Mouse (Mus musculus) right cerebral cortex, postnatal 10 days (tissue): ENCODE measurements around the gene Slc25a18.
A peak's percentile ranks its signal among the peaks of the same experiment; 100 is the strongest.

Experiments
- DNase-seq, 2 experiments: peaks; one replicate each; pipeline ENCODE4 v3.0.0; 2021; ENCODE audit warnings: low spot score in 2 of 2

Slc25a18 gene

DNA sequence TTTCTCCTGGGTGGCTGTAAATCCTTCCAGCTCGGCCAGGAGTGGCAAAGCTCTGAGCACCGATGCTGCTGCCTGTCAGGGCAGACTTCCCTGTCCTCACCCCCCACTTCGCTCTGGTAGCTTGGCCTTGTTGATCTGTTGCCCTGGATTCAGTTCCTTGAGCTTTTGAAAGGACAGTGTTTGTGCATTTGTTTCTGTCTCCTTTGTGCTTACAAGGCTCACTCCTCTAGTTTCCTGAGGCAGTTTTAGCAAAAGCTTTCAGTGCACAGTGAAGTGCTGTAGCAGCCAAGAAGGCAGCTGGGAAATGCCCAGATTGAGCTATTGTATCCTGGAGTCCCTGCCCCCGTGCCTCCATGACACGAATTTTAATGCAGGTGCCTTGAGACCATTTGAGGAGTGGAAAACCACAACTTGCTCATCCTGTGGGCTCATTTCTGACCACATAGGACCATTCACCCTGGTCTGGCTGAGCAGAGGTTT, at the start of gene Slc25a18:
Gene Slc25a18, plus strand, starts transcription at position 430 of the 480 bp plus-strand sequence.
- DNase-seq, result peak; percentile 69 to 77

DNA sequence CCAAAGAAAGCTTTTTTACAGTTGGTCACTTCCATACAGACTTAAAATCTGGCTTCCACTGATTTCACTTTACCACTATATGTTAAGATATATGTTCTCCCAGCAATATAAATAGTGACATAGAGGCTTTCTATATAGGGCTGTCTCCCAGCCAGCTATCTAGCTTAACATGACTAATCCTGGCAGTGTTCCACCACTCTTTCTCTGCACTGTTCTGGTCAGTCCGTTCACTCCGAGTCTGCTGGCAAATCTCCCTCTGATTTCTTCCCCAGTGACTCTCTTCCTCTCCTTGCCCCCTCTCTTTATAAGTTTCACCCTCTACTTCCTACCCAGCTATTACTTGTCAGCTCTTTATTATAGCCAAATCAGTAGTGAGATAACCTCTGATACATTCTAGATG, 47.4 kb upstream of the Slc25a18 start:
- DNase-seq, result no peak

DNA sequence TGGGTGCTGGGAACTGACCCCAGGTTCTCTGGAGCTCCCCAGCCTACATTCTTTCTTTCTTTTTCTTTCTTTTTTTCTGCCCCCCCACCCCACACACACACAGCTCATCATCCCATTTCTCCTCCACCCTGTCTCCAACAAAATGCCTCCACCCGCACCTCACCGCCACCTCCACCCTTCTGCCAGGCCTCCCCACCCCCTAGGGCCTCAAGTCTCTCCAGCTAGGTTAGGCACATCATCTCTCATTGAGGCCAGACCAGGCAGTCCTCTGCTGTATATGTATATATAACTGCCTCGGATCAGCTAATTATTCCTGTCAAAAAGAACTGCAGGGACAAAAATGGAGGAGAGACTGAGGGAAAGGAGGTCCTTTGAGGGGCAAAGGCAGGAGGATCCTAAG, 37.4 kb upstream of the Slc25a18 start:
- no peak for DNase-seq

DNA sequence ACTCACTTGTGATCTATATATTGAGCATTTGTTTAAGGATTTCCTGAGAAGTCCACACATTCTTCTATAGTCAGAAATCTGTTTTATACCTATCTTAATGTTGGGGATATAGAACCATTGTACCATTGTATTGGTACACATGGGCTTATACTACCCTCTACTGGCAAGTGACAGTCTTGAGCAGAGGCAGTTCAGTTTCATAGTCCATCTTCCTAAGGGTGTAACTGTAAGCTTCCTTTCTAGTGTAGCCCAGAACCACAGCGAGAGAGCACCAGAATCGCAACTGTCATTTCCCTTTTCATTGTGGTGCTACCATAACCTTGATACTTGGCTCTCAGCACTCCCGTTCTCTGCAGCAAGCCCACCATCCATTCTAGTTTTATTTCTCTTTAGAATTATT, 36.8 kb upstream of the Slc25a18 start:
- peak; percentile 32 to 53 for DNase-seq

DNA sequence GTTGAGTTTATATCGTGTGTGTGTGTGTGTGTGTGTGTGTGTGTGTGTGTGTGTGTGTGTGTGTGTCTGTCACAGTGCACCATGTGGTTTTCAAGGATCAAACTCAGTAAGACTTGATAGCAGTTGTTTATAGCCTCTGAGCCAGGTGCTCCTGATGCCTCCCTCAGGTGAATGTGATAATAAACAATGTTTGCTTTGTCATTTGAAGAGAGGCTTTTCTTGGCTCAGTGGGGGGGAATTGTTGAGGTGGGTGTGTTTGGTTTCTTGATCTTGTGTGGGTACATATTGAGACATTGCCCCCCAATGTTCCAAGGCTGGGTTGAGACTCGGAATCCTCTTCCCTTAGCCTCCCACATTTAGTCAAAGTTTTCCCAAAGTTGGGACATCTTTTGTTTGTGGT, 30.2 kb upstream of the Slc25a18 start:
- DNase-seq, result no peak

- DNase-seq, result no peak
Observed at GRCm38 (mm10) chr6:120744266-120744665, 29.1 kb upstream of the Slc25a18 start.

GRCm38 (mm10) chr6:120746416-120746815, 27.0 kb upstream of the Slc25a18 start:
- no peak for DNase-seq

DNA sequence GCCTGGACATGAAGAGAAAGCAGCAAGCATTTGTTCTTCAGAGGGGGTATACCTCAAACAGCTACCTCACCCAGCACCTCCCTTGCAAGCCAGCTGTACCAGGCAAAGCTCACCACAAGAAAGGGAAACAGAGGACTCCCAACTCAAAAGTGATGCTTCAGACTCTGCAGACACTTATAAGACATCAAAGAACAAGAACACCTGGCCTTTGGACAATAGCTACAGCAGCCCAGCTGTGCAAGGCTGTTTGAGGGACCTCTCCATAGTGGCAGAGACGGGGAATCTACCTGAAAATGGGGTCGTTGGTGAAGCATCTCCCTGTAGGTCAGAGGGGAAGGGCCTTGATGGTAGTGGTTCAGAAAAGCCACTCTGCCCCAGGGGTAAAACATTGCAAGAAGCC, 12.2 kb upstream of the Slc25a18 start:
- DNase-seq, result no peak

- DNase-seq, result no peak
Observed at GRCm38 (mm10) chr6:120769972-120770371, 3.4 kb upstream of the Slc25a18 start.

DNA sequence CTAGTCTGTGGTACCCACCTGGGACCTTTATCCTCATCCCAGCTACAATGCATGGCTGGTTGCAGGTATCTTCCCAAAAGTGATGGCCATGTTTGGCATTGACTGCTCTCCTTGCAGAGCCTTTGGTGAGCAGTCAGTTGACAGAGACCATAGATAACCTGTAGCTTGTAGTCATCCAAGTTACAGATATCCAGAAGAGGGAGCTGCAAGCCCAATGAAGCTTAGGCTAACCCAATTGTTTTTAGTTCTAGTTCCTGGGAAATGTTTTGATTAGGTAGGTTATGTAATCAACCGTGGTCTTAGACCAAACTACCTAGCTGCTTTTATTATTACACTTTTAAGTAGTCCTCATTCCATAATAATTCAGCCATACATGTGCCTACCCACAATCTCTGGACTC, 2.0 kb upstream of the Slc25a18 start:
- DNase-seq, result no peak

DNA sequence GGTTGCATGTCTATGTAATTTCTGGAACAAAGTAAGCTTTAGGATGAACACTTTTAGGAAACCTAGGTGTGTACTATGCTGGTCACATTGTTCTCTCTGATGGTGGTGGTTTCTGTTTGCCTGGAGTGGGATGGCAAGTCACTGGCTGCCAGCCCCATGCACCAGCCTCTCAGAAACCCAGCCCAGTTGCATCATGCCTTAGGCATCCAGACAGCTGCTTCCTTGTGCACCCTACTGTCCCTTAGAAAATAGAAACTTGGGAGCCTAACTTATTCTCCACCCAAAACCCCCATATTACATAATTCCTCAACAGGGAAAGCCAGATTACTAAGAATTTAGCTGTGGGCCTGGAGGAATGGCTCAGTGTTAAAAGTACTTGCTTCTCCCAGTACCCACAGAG, 1.4 kb upstream of the Slc25a18 start:
- DNase-seq, result no peak

DNA sequence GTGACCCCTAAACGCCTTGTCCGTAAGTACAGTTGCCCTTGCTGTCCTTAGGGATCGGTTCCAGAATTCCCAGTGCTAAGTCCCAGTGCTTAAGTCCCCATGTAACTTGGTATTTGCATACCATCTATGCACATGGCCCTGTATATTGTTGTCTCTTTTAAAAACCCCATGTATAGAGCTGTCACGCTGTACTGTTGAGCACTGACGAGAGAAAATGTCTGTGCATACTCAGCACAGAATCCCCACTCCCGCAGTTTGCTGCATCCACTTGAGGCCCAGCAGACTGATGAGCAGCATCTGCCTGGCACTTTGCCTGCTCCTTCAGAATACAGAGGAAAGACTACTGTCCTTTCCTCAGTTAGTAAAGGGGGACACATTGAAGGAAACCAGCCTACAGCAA, 385 bp downstream of the Slc25a18 start:
- DNase-seq, result peak in 1 of 2 experiments; percentile 48

DNA sequence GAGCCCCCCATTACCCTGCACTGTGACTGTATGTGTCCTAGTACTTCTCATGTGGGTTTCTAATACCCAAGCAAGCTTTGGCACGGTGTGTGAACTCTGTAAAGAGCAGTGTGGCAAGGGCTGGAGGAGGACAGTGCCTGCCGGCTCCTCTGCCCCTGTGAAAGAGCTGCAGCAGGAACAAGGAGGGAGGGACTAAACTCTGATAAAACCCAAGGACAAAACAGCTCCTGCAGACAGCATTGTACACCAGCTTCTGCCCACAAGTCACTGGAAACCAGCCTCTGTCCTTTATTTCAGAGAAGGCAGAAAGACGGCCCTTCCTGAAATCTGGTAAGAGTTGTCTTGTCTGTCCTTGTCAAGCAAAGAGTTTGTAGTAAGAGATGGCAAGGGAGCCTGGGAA, 2.9 kb downstream of the Slc25a18 start:
- no peak for DNase-seq

DNA sequence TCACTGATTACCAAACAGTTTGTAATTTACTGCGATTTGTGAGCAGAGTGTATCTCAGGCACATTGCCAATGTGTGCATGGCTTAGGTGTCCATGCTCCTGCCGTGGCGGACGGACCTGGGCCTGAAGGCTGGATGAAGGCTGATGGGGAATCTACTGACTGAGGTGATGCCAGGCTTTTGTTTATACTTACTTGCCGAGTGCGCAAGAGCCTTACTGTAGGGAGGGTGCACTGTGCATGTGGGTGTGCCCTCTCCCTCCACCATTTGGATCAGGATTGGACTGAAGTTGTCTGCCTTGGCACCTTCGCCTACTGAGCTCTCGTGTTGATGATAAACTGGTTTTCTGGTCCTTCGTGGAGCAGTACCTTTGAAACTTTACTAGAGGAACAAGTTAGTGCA, 4.2 kb downstream of the Slc25a18 start:
- DNase-seq, result no peak

DNA sequence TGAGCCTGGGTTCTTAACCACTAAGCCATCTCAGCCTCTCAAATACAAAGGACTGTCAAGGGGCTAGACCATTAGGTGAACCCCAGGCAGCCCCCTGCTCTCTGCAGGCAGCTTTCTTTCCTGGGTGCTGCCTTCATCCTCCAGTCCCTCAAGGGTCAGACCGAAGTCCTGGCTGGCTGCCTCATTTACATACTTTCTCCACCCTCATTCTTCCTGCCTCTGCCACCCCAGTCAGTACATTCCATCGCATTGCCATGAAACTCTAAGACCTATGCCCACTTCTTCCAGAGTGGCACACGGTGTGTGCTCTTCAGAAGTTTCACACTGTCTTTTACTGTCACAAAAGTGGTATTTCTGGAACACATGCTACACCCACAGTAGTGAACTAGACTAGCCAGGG, 4.8 kb downstream of the Slc25a18 start:
- DNase-seq, result no peak

DNA sequence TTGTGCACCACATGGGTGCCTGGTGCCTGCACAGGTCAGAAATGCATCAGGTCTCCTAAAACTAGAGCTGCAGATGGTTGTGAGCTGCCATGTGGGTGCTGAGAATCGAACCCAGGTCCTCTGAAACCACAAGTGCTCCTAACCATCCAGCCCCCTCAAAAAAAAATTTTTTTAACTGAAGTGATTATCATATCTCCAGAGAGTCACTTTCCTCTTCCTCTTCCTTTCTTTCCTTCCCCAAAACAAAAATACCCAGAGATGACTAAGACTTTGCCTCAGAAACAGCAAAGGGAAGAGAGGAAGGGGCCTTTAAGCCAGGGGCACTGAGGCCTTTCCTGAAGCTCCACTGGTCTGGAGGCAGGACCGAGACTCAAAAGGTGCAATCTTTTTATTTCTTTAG, 9.6 kb downstream of the Slc25a18 start:
- DNase-seq, result no peak

- DNase-seq, result no peak
Observed at GRCm38 (mm10) chr6:120784351-120784750, 11.0 kb downstream of the Slc25a18 start.

- no peak for DNase-seq
Observed at GRCm38 (mm10) chr6:120788068-120788607, 14.8 kb downstream of the Slc25a18 start.

DNA sequence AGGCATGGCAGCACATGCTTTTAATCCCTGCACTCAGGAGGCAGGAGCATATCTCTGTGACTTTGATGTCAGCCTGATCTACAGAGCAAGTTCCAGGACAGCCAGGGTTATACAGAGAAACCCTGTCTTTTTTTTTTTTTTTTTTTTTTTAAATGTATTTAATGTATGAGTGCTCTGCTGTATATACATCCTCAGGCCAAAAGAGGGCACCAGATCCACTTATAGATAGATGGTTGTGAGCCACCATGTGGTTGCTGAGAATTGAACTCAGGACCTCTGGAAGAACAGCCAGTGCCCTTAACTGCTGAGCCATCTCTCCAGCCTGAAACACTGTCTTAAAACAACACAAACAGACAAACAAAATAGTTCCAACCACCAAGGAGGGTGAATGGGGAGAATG, 15.5 kb downstream of the Slc25a18 start:
- no peak for DNase-seq

DNA sequence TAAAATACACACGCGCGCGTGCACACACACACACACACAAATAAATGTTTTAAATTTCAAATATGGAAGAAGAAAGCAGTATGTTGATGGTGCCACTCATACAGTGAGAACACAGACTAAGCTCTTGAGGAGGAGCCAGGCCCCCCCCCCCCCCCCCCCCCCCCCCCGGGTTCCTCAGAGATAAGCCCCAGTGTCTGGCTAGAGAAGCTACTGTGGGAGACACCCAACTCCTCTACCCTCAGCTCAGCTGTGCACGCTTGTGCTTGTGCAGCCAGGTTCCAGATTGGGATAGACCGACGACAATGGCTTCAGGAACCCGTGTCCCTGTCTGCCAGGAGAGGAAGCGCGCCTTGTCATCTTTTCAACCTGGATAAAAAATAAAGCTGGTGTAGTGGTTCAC, 16.8 kb downstream of the Slc25a18 start:
- no peak for DNase-seq

DNA sequence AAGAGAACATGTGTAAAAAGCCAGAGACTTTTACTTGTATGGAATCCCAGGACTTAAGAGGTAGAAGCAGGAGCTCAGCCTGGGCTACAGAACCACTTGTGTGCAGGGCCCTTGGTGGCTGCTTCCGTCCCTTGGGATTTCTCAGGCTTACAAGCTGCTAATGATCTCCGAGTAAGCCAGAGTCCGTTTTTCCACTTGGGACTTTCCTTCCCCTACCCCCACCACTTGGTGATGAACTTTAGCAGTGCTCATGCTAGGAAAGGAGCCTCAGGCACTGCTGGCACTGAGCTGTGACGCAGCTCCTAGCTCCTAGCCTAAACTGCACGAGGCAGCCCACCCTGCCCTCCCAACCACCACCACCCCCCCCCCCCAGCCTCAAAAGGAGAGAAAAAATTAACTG, 17.3 kb downstream of the Slc25a18 start:
- DNase-seq, result no peak

DNA sequence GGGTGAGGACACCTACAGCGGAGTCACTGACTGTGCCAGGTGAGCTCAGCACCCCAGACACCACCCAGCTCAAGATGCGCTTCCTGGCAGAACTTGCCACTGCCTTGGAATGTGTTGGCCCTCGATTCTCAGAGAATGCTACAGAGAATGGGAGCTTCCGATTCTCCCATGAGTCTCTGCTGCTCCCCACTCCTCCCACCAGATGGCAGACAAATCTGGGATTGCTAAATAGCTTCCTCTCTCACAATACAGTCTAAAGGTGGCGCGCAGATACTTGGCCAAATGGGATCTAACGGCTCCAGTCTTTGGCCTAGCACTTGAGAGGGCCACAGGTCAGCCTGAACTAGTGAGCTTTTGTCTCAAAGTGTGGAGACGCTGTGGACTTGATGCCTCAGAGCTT, 19.6 kb downstream of the Slc25a18 start:
- no peak for DNase-seq

DNA sequence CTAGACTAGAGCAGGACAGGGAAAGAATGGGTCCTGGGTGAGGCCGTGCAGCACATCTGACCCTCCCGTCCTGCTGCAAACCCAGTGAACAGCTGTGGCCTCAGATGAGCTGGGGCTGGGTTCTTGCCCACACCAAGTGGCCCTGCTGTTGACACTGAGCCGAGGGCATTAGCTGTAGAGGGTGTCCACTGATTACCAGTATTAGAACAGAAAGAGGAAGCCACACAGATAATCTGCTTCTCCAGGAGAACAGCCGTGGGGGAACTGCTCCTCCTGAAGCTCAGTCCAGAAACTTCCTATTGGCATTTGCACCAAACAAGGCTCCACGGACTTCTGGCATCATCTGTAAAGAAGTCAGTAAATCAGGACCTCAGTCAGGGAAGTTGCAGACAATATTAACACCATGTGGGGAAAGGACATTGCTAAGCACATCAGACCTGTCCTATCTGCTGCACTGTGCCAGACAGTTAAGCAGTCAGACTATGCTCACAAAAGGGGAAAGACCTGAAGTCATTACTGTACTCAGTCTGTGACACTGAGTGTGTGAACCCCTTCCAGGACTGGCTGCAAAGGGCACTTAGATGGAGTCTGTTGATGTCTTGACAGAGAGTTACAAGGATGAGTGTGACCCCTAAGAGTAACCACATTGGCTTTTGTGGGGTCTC, 22.2 kb downstream of the Slc25a18 start:
- no peak for DNase-seq

DNA sequence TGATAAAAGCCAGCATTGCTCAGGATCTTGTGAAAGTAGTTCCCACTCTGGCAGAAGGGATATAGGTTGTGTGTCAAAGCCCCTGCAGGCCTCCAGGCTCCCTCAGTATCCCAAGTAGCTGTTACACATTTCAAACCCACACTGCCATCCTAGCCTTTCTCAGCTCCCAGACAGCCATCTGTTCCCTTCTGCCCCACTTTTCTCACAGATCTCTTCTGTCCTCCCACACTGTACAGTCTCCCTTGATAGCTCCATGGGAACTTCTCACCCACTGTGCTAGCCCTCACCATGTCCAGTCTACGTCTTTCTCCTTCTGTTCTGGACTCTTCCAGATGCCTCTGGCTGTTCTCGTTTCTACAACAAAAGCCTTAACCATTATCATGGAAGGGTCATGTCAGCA, 22.7 kb downstream of the Slc25a18 start:
- DNase-seq, result peak in 1 of 2 experiments; percentile 53
